Mouse (Mus musculus) liver, embryonic 15.5 days (tissue): ENCODE measurements around the gene Ets1. TPM values are rescaled to one million over a fixed set of nuclear protein-coding genes. Genes with fewer than 3 reads are reported as not detected.

Source experiments
- ATAC-seq: fragments of 200-750 bp; cut with Nextera tagmentation; 2 replicates; pipeline ENCODE4 v1.8.0; 2017; ENCODE audit warnings: moderate number of reproducible peaks, mild to moderate bottlenecking, moderate library complexity; ENCODE audit not compliant: insufficient read depth
- H3K27ac ChIP-seq: fragments of 300-500 bp; sonication (generic); replicated peaks from 2 replicates; pipeline ENCODE4 v1.5.1; 2015; ENCODE audit warnings: mild to moderate bottlenecking, inconsistent platforms
- H3K27me3 ChIP-seq: fragments of 300-500 bp; sonication (generic); 2 replicates; pipeline ENCODE4 v1.6.1; 2015; ENCODE audit warnings: mild to moderate bottlenecking, inconsistent platforms
- H3K36me3 ChIP-seq: fragments of 300-500 bp; sonication (generic); replicated peaks from 2 replicates; pipeline ENCODE4 v1.6.1; 2015; ENCODE audit warnings: moderate library complexity, mild to moderate bottlenecking, inconsistent platforms
- H3K4me1 ChIP-seq: fragments of 300-500 bp; sonication (generic); replicated peaks from 2 replicates; pipeline ENCODE4 v1.6.1; 2015; ENCODE audit warnings: inconsistent platforms
- H3K4me2 ChIP-seq: fragments of 300-500 bp; sonication (generic); 2 replicates; pipeline ENCODE4 v1.6.1; 2015; ENCODE audit warnings: moderate library complexity, mild to moderate bottlenecking, inconsistent platforms
- H3K4me3 ChIP-seq: fragments of 300-500 bp; sonication (generic); replicated peaks from 2 replicates; pipeline ENCODE4 v1.5.1; 2015; ENCODE audit warnings: mild to moderate bottlenecking, inconsistent platforms
- H3K9ac ChIP-seq: fragments of 300-500 bp; sonication (generic); 2 replicates; pipeline ENCODE4 v1.6.1; 2015; ENCODE audit warnings: moderate library complexity, mild to moderate bottlenecking, inconsistent platforms
- H3K9me3 ChIP-seq: fragments of 300-500 bp; sonication (generic); replicated peaks from 2 replicates; pipeline ENCODE4 v1.6.1; 2016; ENCODE audit warnings: inconsistent platforms
- WGBS: fragments of 180-500 bp; shearing (Covaris S2); methylation state at CpG from one replicate; pipeline ENCODE4 v1.1.7; 2015; ENCODE audit warnings: mixed read lengths; ENCODE audit not compliant: insufficient replicate concordance; 5-methylcytosine and 5-hydroxymethylcytosine counted together
- polyA plus RNA-seq: library from polyadenylated mRNA; unstranded; fragments of >200 nt; fragmentation: Nextera tagmentation; extraction: Ambion mirVana; gene quantifications from 2 replicates; pipeline ENCODE4 v1.2.1, GENCODE M21; 2015

The Ets1 gene
- polyA plus RNA-seq, 1 experiment from 2014 or later: 13.6 TPM

DNA sequence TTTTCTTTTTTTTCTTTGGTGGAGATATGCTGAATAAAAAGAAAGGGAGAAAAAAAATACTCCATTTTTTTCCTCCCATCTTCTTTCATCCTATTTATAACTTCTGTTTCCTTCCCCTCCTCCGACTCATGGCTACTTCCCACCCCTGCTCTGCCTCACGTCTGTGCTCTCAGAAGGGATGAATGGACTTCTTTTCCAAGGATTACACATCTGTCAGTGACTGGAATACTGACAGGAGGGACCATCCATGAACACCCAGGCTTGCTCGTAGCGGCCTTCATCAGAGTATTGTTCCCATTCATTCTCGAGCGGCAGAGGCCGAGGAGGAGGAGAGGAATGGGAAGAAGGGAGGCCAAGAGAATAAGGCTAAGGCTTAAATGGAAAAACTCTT, 31.5 kb downstream of the Ets1 start:
- Histone ChIP-seq H3K4me2 (no peak overlapping the region), H3K9ac (no peak overlapping the region), H3K4me3 (no peak overlapping the region), H3K4me1 (peaks cover 3% of the 10 kb centered on the region), H3K27ac (peak overlapping the region; percentile 45; the same call in 1 of the 2 replicates), H3K36me3 (no peaks in the 10 kb centered on the region), H3K9me3 (no peaks in the 10 kb centered on the region), H3K27me3 (peaks cover 20% of the 10 kb centered on the region)
- WGBS: 45% methylated on average over 7 of the region's 7 CpGs
- ATAC-seq: no peak

DNA sequence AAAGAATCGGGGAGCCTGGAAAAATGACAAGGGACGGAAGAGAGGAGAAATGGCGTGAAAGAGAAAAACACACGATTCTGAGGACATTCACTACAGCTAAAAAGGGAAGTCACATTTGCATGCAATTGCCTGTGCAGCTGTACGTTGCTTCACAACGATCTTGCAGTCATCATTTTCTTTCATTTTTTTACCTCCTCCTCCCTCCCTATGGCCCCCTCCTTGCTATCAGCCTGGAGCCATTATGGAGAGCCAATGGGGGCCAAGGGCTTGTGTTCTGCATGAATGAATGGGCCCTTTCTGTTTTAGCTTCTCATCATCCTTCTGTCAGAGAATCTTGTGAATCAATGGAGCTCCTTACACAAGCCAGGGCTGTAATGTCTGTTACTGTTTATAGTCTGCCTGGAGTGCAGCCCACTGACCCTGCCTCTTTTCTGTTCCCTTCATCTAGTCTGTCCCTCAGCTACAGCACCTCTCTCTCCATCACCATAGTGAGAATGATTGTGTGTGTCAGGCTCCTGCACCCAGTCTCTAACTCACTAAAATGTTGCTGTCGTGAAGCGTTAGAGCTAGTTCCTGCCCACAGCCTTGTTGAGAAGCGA, 32.2 kb downstream of the Ets1 start:
- H3K4me3 ChIP-seq: no peak overlapping the region
- no peak overlapping the region for H3K27ac ChIP-seq
- H3K27me3 ChIP-seq: peaks cover 27% of the 10 kb centered on the region
- H3K36me3 ChIP-seq: no peaks in the 10 kb centered on the region
- no peak for ATAC-seq
- WGBS: 28% methylated on average over 9 of the region's 9 CpGs
- no peak overlapping the region for H3K4me2 ChIP-seq
- H3K9me3 ChIP-seq: no peaks in the 10 kb centered on the region
- H3K4me1 ChIP-seq: peaks cover 8% of the 10 kb centered on the region
- no peak overlapping the region for H3K9ac ChIP-seq

DNA sequence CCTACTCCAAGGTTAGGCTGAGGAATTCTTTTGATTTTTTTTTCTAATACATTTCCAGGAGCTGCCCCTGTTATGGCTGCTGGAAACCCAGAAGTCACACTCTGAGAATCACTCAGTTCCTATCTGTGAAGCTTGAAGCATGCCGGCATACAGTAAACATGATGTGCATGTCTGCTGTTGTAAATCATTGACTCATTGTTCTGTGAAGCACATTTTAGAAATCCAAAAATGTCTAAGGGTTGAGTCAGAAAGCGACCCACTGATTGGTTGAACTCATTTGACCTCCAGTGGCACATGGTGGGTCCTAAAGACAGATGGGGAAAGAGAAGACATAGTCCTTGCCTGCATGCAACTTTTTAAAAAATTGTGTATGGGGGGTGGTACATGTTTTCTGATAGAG, 33.4 kb downstream of the Ets1 start:
- peaks cover 9% of the 10 kb centered on the region for H3K4me1 ChIP-seq
- H3K4me2 ChIP-seq: no peak overlapping the region
- no peaks in the 10 kb centered on the region for H3K9me3 ChIP-seq
- no peak for ATAC-seq
- no peak overlapping the region for H3K27ac ChIP-seq
- 59% methylated on average over 2 of the region's 2 CpGs for WGBS
- no peak overlapping the region for H3K9ac ChIP-seq
- no peak overlapping the region for H3K4me3 ChIP-seq
- peaks cover 36% of the 10 kb centered on the region for H3K27me3 ChIP-seq
- H3K36me3 ChIP-seq: no peaks in the 10 kb centered on the region

DNA sequence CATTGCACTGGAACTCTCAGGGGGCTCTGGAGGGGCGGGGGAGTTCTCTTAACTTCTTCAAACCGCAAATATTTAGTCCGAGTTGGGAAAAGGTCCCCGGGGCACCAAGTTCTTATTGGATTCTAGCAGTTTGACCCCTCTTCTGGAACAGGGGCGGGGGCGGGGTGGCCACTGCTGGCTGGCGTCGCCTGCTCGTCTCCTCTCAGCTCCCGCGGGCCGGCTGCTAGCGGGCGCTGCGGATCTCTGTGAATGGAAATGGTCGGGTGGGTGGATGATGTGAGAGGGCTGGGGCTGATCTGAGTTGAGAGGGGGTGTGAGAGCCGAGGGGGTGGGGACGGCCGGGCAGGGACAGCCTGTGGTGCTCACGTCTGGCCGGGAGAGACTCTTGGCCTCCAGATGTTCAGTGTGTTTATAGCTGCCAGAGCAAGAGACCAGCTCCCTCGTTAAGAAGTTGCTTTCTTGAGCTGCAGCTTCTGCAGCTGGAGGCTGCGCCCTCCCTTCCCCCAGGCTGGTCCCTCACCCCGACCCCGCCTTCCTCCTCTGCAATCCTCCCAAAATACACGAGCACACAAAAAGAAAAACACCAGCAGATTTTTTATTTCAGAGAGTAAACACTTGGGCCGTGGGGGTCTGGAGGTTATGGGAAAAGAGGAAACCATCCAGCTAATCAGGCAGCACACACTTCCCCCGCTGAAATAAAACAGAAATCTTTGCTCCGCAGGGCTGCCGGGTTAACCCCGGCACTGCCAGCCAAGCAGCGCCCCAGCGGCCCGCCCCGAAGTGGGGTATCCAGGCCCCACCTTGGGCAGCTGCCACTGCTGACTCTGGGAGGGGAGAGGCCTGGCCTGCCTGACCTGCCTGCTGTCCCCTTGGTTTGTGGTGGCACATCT, 36.2 kb downstream of the Ets1 start:
- ATAC-seq: peak; percentile 74
- Histone ChIP-seq H3K4me2 (peak overlapping the region; percentile 57), H3K9me3 (no peaks in the 10 kb centered on the region), H3K4me3 (peak overlapping the region; percentile 21; the same call in 1 of the 2 replicates), H3K36me3 (no peaks in the 10 kb centered on the region), H3K27ac (0 out of 2 replicates have a peak overlapping the region, but pooled peaks have one; percentile 45), H3K4me1 (peaks cover 13% of the 10 kb centered on the region), H3K27me3 (peaks cover 42% of the 10 kb centered on the region), H3K9ac (no peak overlapping the region)
- under 1% methylated on average over 35 of the region's 35 CpGs for WGBS

DNA sequence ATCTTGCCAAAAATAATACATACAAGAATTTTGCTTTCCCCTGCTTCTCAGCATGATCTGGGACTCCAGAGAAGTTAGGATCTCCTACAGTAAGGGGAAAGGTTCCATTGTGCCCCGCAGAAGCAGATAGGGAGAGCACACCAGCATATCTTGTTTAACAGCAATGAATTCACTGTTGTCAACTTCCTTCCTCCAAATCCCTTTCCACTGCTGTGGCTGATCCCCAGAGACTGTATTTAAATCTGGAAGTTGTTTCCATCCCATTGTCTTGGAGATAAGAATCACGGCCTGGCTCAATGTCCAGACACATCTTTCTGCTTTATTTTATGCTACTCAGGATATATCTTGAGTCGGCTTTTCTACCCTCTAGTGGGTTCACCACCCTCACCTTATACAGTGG, 37.9 kb downstream of the Ets1 start:
- no peaks in the 10 kb centered on the region for H3K9me3 ChIP-seq
- H3K4me2 ChIP-seq: no peak overlapping the region
- H3K4me1 ChIP-seq: peaks cover 11% of the 10 kb centered on the region
- ATAC-seq: no peak
- H3K9ac ChIP-seq: no peak overlapping the region
- H3K27ac ChIP-seq: no peak overlapping the region
- peaks cover 42% of the 10 kb centered on the region for H3K27me3 ChIP-seq
- H3K4me3 ChIP-seq: no peak overlapping the region
- WGBS: 26% methylated on average over 3 of the region's 3 CpGs
- no peaks in the 10 kb centered on the region for H3K36me3 ChIP-seq

DNA sequence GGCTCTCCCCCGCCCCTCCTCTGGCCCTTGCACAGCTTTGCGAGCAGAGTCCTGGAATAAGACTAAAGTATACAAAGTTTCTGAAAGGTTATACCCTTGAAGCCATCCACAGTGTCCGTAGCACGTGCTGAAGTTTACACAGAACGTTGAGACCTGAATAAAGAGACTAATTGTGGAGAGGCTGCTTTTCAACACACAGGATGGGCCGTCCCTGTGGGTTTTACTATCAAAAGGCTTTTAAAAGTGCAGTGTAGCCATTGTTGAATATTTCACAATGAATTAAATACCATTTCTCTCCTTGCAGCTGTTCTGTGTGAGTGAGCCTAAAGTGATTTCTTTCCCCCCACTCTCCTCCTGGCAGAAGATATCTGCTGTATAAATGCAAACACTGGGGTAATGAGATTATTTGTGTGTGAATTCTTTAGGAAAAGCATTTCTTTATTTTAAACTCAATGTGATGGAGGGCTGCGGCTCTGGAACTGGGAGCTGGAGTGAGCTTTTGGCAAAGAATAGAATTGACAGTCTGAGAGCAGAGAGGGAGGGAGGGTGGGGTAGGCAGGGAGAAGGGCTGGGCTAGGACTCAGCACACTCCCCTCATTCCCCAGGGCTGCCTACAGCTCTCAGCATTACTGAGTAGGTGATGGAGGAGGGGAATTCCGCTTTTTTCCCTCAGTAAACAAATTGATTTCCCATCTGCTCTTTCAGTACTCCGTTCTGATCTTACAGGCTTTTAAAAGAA, 39.8 kb downstream of the Ets1 start:
- Histone ChIP-seq H3K4me2 (no peak overlapping the region), H3K27ac (no peak overlapping the region)
- WGBS: 26% methylated on average over 9 of the region's 9 CpGs

DNA sequence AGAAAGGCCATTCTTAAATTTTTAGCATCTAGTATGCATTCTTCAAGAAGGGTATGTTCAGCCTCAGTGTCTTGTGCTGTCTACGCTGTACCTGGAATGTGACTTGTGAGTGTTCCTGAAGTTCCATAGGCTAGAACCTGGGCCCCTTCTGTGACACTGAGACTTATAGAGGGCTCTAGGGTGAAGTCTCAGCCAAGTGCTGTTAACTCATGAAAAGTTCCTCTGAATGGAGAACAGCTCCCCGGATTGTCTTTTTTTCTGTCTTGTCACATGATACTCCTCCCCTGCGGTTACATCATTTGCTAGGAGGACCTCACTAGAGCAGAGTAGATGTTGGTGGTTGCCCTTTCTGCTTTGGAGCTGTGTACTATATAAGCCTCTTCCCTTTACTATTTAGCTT, 40.5 kb downstream of the Ets1 start:
- ATAC-seq: no peak
- H3K27me3 ChIP-seq: peaks cover 32% of the 10 kb centered on the region
- peaks cover 11% of the 10 kb centered on the region for H3K4me1 ChIP-seq
- no peak overlapping the region for H3K9ac ChIP-seq
- 15% methylated on average over 3 of the region's 3 CpGs for WGBS
- H3K36me3 ChIP-seq: no peaks in the 10 kb centered on the region
- no peak overlapping the region for H3K4me2 ChIP-seq
- no peak overlapping the region for H3K27ac ChIP-seq
- H3K9me3 ChIP-seq: no peaks in the 10 kb centered on the region
- H3K4me3 ChIP-seq: no peak overlapping the region

More for the DNA sequence above, 39.8 kb downstream of the Ets1 start:
- Histone ChIP-seq H3K9me3 (no peaks in the 10 kb centered on the region), H3K36me3 (no peaks in the 10 kb centered on the region), H3K9ac (no peak overlapping the region), H3K27me3 (peaks cover 38% of the 10 kb centered on the region), H3K4me1 (peaks cover 11% of the 10 kb centered on the region), H3K4me3 (no peak overlapping the region)
- no peak for ATAC-seq

DNA sequence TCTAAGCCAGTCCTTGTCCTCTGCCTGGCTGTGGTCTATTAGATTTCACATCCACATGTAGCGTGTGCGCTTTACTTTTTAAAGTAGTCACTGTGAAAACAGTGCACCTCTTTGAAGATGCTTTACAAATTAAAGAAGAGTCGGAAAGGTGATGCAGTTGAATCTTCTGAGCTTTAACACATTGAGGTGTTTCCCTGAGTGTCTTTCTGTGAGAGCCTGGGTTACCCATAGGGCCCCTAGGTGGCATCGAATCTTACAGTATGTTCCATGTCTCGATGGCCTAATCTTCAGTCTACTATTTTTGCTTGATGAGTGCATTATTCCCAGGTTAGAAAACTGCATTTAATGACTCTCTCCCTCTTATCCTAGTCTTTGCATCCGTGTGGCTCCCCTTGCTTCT, 41.6 kb downstream of the Ets1 start:
- Histone ChIP-seq H3K9ac (no peak overlapping the region), H3K36me3 (no peaks in the 10 kb centered on the region), H3K4me2 (no peak overlapping the region), H3K27me3 (peaks cover 20% of the 10 kb centered on the region), H3K4me1 (peaks cover 9% of the 10 kb centered on the region), H3K4me3 (no peak overlapping the region), H3K27ac (no peak overlapping the region), H3K9me3 (no peaks in the 10 kb centered on the region)
- 65% methylated on average over 6 of the region's 6 CpGs for WGBS
- no peak for ATAC-seq

DNA sequence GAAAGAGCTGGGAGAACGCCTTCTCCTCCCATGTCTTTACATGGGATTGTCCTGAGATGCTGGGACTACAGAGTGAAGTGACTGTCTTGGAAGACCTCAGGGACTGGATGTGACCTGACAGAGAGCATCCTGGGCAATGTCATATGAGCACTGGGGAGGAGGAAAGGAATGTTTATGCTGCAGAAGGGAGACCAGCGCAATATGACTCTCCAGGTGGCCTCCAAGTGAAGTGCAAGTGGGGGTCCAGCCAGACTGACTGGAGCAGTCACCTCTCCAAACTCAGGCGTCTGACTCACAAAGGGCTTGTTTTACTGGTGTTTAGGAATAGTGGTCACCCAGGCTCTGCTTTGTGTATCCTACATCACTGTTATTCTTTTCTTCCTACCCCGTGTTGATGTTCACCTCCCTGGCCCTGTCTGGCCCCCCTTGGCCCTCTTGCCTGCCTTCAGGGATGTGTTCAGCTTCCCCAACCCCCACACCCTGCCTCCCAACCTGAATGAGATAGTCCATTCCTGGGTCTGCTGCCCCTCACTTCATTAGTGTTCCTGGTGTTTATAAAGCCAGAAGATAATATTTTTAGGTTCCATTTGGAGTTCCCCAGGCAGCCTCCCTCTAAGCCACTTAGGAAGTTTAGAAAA, 42.2 kb downstream of the Ets1 start:
- no peaks in the 10 kb centered on the region for H3K36me3 ChIP-seq
- no peak overlapping the region for H3K4me3 ChIP-seq
- no peak overlapping the region for H3K27ac ChIP-seq
- 52% methylated on average over 4 of the region's 4 CpGs for WGBS
- no peak overlapping the region for H3K9ac ChIP-seq
- ATAC-seq: no peak
- H3K27me3 ChIP-seq: peaks cover 14% of the 10 kb centered on the region
- H3K9me3 ChIP-seq: no peaks in the 10 kb centered on the region
- H3K4me2 ChIP-seq: no peak overlapping the region
- peaks cover 5% of the 10 kb centered on the region; the same call in 1 of the 2 replicates for H3K4me1 ChIP-seq

DNA sequence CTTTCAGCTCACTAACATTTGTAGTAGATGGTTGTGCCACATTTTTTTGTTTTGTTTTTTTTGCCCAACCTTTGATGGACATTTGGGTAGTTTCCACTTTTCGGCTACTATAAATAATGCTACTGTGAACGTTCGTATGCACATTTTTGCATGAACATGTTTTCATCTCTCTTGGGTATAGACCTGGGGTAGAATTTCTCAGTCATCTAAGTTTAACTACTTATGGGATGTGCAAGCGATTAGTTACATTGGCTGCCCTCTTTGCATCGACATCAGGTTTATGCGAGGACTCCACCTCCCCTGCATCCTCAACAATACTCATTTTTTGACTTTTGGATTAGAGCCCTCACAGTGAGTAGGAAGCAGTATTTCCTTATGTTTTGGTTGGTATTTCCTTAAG, 43.5 kb downstream of the Ets1 start:
- Histone ChIP-seq H3K36me3 (no peaks in the 10 kb centered on the region), H3K9ac (no peak overlapping the region), H3K27ac (no peak overlapping the region), H3K9me3 (no peaks in the 10 kb centered on the region), H3K4me1 (peaks cover 4% of the 10 kb centered on the region; the same call in 1 of the 2 replicates), H3K4me3 (no peak overlapping the region), H3K27me3 (peaks cover 4% of the 10 kb centered on the region), H3K4me2 (no peak overlapping the region)
- WGBS: 64% methylated on average over 6 of the region's 6 CpGs
- no peak for ATAC-seq
